Mouse (Mus musculus) heart, postnatal 0 days (tissue): ENCODE measurements at regions not wholly inside any gene's neighbourhood (a gene's known extent, or its start where the extent isn't known, plus 50 kb on each side); places are given as distances from the start of the nearest gene placed in this dataset.

Experiments
- ATAC-seq: fragments of 200-750 bp; cut with Nextera tagmentation; 2 replicates; pipeline ENCODE4 v1.8.0; 2017; ENCODE audit warnings: low read depth, moderate number of reproducible peaks, moderate library complexity; ENCODE audit not compliant: insufficient read depth
- DNase-seq: peaks from one replicate; pipeline ENCODE4 v3.0.0-alpha.2; 2016; ENCODE audit warnings: low spot score
- H3K27ac ChIP-seq: fragments of 300-500 bp; sonication (generic); 2 replicates; pipeline ENCODE4 v1.5.1; 2014; ENCODE audit warnings: low read depth, mild to moderate bottlenecking
- H3K27me3 ChIP-seq: fragments of 300-500 bp; sonication (generic); 2 replicates; pipeline ENCODE4 v1.6.1; 2014; ENCODE audit warnings: low read length, mixed read lengths; ENCODE audit not compliant: control insufficient read depth, insufficient read depth
- H3K36me3 ChIP-seq: fragments of 300-500 bp; sonication (generic); replicated peaks from 2 replicates; pipeline ENCODE4 v1.6.1; 2014; ENCODE audit warnings: low read length, mixed read lengths; ENCODE audit not compliant: control insufficient read depth, insufficient read depth
- H3K4me1 ChIP-seq: fragments of 300-500 bp; sonication (generic); 2 replicates; pipeline ENCODE4 v1.6.1; 2014; ENCODE audit warnings: antibody characterized with exemption; ENCODE audit not compliant: control insufficient read depth, insufficient read depth
- H3K4me2 ChIP-seq: fragments of 300-500 bp; sonication (generic); 2 replicates; pipeline ENCODE4 v1.6.1; 2014; ENCODE audit warnings: low read depth, mild to moderate bottlenecking, low read length, moderate library complexity
- H3K4me3 ChIP-seq: fragments of 300-500 bp; sonication (generic); 2 replicates; pipeline ENCODE4 v1.5.1; 2014; ENCODE audit warnings: low read depth, low read length
- H3K9ac ChIP-seq: fragments of 300-500 bp; sonication (generic); replicated peaks from 2 replicates; pipeline ENCODE4 v1.6.1; 2014; ENCODE audit warnings: low read depth, low read length, mixed read lengths
- H3K9me3 ChIP-seq: fragments of 300-500 bp; sonication (generic); replicated peaks from 2 replicates; pipeline ENCODE4 v1.6.1; 2016; ENCODE audit warnings: low read length; ENCODE audit not compliant: control insufficient read depth
- CTCF ChIP-seq: IDR thresholded peaks from 2 replicates; pipeline ENCODE4 v1.5.1; 2016; ENCODE audit warnings: antibody characterized with exemption, control low read depth, low read depth
- EP300 ChIP-seq: IDR thresholded peaks from 2 replicates; pipeline ENCODE4 v1.6.1; 2016; ENCODE audit warnings: antibody characterized with exemption, low read depth
- WGBS: fragments of 180-500 bp; shearing (Covaris S2); extraction: QIAGEN DNeasy Blood & Tissue Kit; methylation state at CpG from one replicate; pipeline ENCODE4 v1.1.7; 2014; 5-methylcytosine and 5-hydroxymethylcytosine counted together

DNA sequence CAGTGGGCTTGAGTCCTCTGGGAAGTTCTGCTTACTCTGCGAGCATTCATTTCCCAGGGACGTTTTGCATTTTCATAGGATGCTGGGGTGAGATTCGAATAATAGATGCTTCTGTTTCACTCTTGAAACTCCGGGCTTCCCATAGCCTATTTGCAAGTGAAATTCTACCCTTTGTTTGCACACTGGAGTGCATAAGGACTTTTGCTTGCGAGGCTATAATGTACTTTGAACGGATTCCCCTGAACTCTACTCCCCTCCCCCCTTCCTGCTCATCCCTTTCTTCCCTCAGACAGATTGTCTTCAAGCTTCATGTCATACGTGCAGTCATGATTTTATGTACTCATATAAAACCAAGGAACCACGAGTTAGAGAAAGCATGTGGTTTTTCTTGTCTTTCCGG lies 53.4 kb upstream of the Cnksr3 start:
- DNase-seq (no peak), ATAC-seq (no peak)
- H3K4me1 ChIP-seq: 0 out of 2 replicates have a peak, but pooled peaks cover 7% of the 10 kb centered on the region
- no peaks in the 10 kb centered on the region for H3K27me3 ChIP-seq
- H3K4me2 ChIP-seq: no peak overlapping the region
- H3K27ac ChIP-seq: no peak overlapping the region
- H3K36me3 ChIP-seq: no peaks in the 10 kb centered on the region
- TF ChIP-seq EP300 (no peak), CTCF (no peak)
- WGBS: 65% methylated on average over 9 of the region's 9 CpGs
- no peak overlapping the region for H3K9ac ChIP-seq
- H3K4me3 ChIP-seq: no peak overlapping the region
- no peaks in the 10 kb centered on the region for H3K9me3 ChIP-seq

DNA sequence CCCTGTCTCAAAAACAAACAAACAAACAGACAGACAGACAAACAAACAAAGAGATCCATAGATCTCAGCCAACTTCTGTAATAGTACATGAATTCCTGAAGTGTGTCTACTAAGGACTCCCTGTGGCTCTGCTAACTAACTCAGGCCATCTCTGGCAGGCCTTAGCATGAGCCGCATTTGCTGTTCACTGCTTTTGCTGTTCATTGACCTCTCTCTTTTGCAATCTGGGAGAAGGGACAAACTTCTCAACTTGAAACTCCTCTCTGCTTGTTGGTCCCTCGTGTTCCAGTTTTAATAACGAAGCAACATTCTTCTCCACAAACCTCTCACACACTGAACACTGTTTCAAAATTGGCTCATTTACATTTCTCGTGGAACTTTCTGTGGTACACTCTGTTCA lies 52.7 kb upstream of the Cnksr3 start:
- Histone ChIP-seq H3K27ac (no peak overlapping the region), H3K4me3 (no peak overlapping the region), H3K9me3 (no peaks in the 10 kb centered on the region), H3K27me3 (no peaks in the 10 kb centered on the region), H3K4me2 (no peak overlapping the region), H3K9ac (no peak overlapping the region), H3K36me3 (no peaks in the 10 kb centered on the region), H3K4me1 (0 out of 2 replicates have a peak, but pooled peaks cover 4% of the 10 kb centered on the region)
- no peak for ATAC-seq
- 84% methylated on average over 4 of the region's 4 CpGs for WGBS
- TF ChIP-seq EP300 (no peak), CTCF (no peak)
- DNase-seq: no peak
